Mouse (Mus musculus) liver, embryonic 16.5 days (tissue): ENCODE results near the gene Ptger3. TPM values are rescaled to one million over a fixed set of nuclear protein-coding genes. Genes with fewer than 3 reads are reported as not detected.
A peak's percentile ranks its signal among the peaks of the same experiment; 100 is the strongest.

ENCODE experiments used
- ATAC-seq: fragments of 200-750 bp; cut with Nextera tagmentation; 2 replicates; pipeline ENCODE4 v1.8.0; 2017; ENCODE audit warnings: low read depth, mild to moderate bottlenecking, moderate number of reproducible peaks, moderate library complexity
- H3K27ac ChIP-seq: fragments of 300-500 bp; sonication (generic); 2 replicates; pipeline ENCODE4 v1.5.1; 2014; ENCODE audit warnings: mild to moderate bottlenecking, low read length
- H3K27me3 ChIP-seq: fragments of 300-500 bp; sonication (generic); 2 replicates; pipeline ENCODE4 v1.6.1; 2014; ENCODE audit warnings: low read depth, low read length, mixed read lengths; ENCODE audit not compliant: control insufficient read depth, insufficient read depth
- H3K36me3 ChIP-seq: fragments of 300-500 bp; sonication (generic); 2 replicates; pipeline ENCODE4 v1.6.1; 2014; ENCODE audit warnings: mild to moderate bottlenecking; ENCODE audit not compliant: control insufficient read depth, insufficient read depth
- H3K4me1 ChIP-seq: fragments of 300-500 bp; sonication (generic); 2 replicates; pipeline ENCODE4 v1.6.1; 2014; ENCODE audit warnings: low read depth, low read length, mixed read lengths; ENCODE audit not compliant: control insufficient read depth
- H3K4me2 ChIP-seq: fragments of 300-500 bp; sonication (generic); 2 replicates; pipeline ENCODE4 v1.6.1; 2014; ENCODE audit warnings: low read depth, low read length, mixed read lengths
- H3K4me3 ChIP-seq: fragments of 300-500 bp; sonication (generic); 2 replicates; pipeline ENCODE4 v1.5.1; 2014; ENCODE audit warnings: low read depth, mild to moderate bottlenecking, low read length
- H3K9ac ChIP-seq: fragments of 300-500 bp; sonication (generic); 2 replicates; pipeline ENCODE4 v1.6.1; 2014; ENCODE audit warnings: low read depth, low read length
- H3K9me3 ChIP-seq: fragments of 300-500 bp; sonication (generic); replicated peaks from 2 replicates; pipeline ENCODE4 v1.6.1; 2016; ENCODE audit warnings: low read length; ENCODE audit not compliant: control insufficient read depth
- WGBS: fragments of 180-500 bp; shearing (Covaris S2); extraction: QIAGEN DNeasy Blood & Tissue Kit; methylation state at CpG from one replicate; pipeline ENCODE4 v1.1.7; 2014; ENCODE audit not compliant: insufficient replicate concordance; 5-methylcytosine and 5-hydroxymethylcytosine counted together
- polyA plus RNA-seq: library from polyadenylated mRNA; unstranded; fragments of >200 nt; fragmentation: Nextera tagmentation; extraction: Ambion mirVana; gene quantifications from 2 replicates; pipeline ENCODE4 v1.2.1, GENCODE M21; 2015

Gene Ptger3
- polyA plus RNA-seq, 1 experiment from 2014 or later = 2.7 TPM

- H3K27ac ChIP-seq = no peak overlapping the region
- H3K4me3 ChIP-seq = no peak overlapping the region
- no peaks in the 10 kb centered on the region for H3K9me3 ChIP-seq
- H3K9ac ChIP-seq = no peak overlapping the region
- H3K27me3 ChIP-seq = no peaks in the 10 kb centered on the region
- 0 out of 2 replicates have a peak, but pooled peaks have one; percentile 21 for ATAC-seq
- no peaks in the 10 kb centered on the region for H3K36me3 ChIP-seq
- no peaks in the 10 kb centered on the region for H3K4me1 ChIP-seq
- WGBS = 16% methylated on average over 3 of the region's 3 CpGs
- no peak overlapping the region for H3K4me2 ChIP-seq
These were observed 60.7 kb downstream of the Ptger3 start for GRCm38 (mm10) chr3:157627407-157627806.

DNA sequence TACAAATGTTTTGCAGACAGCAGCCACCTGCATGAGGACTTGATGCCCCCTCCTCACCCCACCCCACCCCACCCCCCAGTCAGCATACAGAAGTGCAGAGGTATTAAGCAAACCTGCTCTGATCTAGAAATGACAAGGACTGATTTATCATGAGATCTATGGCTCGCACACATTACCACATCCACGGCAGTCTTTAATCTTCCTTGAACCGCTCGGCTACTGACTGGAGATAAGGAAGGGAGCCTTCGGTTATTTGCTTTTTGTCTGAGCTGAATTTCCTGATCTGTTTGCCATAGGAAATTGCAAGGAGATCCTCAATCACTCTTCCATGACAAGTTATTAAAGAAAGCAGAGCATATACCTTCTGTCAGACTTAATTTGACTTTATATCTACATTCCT is 64.0 kb downstream of the Ptger3 start:
- H3K4me1 ChIP-seq = no peaks in the 10 kb centered on the region
- H3K9ac ChIP-seq = no peak overlapping the region
- 11% methylated on average over 5 of the region's 5 CpGs for WGBS
- no peak overlapping the region for H3K4me2 ChIP-seq
- H3K27me3 ChIP-seq = no peaks in the 10 kb centered on the region
- no peak overlapping the region for H3K27ac ChIP-seq
- H3K36me3 ChIP-seq = no peaks in the 10 kb centered on the region
- no peak for ATAC-seq
- no peak overlapping the region for H3K4me3 ChIP-seq
- H3K9me3 ChIP-seq = no peaks in the 10 kb centered on the region

GRCm38 (mm10) chr3:157631383-157631782 is 64.7 kb downstream of the Ptger3 start:
- WGBS = 17% methylated on average over 2 of the region's 2 CpGs
- H3K36me3 ChIP-seq = no peaks in the 10 kb centered on the region
- H3K27me3 ChIP-seq = no peaks in the 10 kb centered on the region
- no peak for ATAC-seq
- H3K9me3 ChIP-seq = no peaks in the 10 kb centered on the region
- H3K4me3 ChIP-seq = no peak overlapping the region
- no peak overlapping the region for H3K27ac ChIP-seq
- H3K4me1 ChIP-seq = no peaks in the 10 kb centered on the region
- H3K4me2 ChIP-seq = no peak overlapping the region
- H3K9ac ChIP-seq = no peak overlapping the region

DNA sequence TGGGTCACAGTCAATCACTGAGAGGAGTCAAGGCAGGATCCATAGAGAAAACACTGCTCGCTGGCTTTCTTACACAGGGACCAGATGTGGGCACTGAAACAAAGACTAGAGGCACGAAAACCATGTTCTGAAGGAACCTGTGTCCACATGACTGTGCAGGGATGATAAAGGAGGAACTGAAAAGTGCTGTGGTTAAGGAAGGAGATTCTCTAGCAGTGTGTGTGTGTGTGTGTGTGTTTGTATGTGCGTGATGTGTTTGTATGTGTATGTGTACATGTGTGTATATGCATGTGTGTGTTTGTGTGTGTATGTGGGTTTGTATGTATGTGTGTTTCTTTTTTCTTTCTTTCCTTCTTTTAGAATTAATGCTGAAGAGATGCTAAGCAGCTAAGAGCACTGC is 67.7 kb downstream of the Ptger3 start:
- no peak for ATAC-seq
- Histone ChIP-seq H3K4me1 (no peaks in the 10 kb centered on the region), H3K9me3 (no peaks in the 10 kb centered on the region), H3K4me2 (no peak overlapping the region), H3K27me3 (no peaks in the 10 kb centered on the region), H3K9ac (no peak overlapping the region), H3K4me3 (no peak overlapping the region), H3K36me3 (no peaks in the 10 kb centered on the region), H3K27ac (no peak overlapping the region)
- WGBS = 35% methylated on average over 3 of the region's 3 CpGs

GRCm38 (mm10) chr3:157635713-157636112 is 69.0 kb downstream of the Ptger3 start:
- Histone ChIP-seq H3K27ac (no peak overlapping the region), H3K27me3 (no peaks in the 10 kb centered on the region), H3K9me3 (no peaks in the 10 kb centered on the region), H3K9ac (no peak overlapping the region), H3K4me1 (no peaks in the 10 kb centered on the region), H3K4me2 (no peak overlapping the region), H3K36me3 (no peaks in the 10 kb centered on the region), H3K4me3 (no peak overlapping the region)
- ATAC-seq = no peak
- 53% methylated on average over 4 of the region's 4 CpGs for WGBS

DNA sequence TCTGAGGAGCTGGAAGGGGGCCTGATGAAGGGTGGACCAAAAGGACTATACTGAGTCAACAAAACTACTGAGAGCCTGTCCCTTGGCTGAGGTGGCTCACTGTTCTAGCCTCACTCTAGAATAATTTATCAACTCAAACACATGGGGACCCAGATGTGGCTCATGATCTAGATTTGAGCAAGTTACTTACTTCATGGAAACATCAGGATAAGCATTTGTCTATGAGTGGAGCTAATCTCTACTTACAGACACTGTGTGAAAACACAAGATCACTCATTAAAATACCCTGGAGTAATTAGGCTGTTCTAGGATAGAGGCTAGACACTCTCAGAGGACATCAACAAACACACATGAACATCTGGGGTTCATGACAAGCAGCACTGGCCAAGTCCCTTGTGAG is 70.2 kb downstream of the Ptger3 start:
- no peaks in the 10 kb centered on the region for H3K9me3 ChIP-seq
- H3K27ac ChIP-seq = no peak overlapping the region
- no peaks in the 10 kb centered on the region for H3K4me1 ChIP-seq
- no peak overlapping the region for H3K9ac ChIP-seq
- no peak overlapping the region for H3K4me2 ChIP-seq
- ATAC-seq = peak; percentile 77
- H3K27me3 ChIP-seq = no peaks in the 10 kb centered on the region
- H3K4me3 ChIP-seq = no peak overlapping the region
- no peaks in the 10 kb centered on the region for H3K36me3 ChIP-seq

DNA sequence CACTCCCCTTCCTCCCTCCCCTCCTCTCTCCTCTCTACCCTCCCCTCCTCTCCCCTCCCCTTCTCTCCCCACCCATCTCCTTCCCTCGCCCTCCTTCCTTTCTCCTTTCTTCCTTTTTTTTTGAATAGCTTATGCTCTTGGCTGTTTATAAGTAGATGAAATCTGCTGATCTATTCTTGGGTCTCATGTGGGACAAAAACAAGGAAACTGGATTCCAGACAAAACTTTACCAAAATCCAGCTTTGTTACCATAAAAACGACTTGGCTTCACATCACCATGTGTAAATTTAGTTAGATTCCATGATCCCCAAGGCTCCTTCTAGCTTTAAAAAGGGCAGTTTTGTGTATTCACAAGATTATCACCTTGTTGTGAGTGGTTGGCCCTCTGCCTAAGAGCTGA is 70.6 kb downstream of the Ptger3 start:
- WGBS = 31% methylated on average over 2 of the region's 2 CpGs
- Histone ChIP-seq H3K27me3 (no peaks in the 10 kb centered on the region), H3K9ac (no peak overlapping the region), H3K4me3 (no peak overlapping the region), H3K4me1 (no peaks in the 10 kb centered on the region), H3K4me2 (no peak overlapping the region), H3K9me3 (no peaks in the 10 kb centered on the region), H3K27ac (no peak overlapping the region), H3K36me3 (no peaks in the 10 kb centered on the region)
- ATAC-seq = no peak

DNA sequence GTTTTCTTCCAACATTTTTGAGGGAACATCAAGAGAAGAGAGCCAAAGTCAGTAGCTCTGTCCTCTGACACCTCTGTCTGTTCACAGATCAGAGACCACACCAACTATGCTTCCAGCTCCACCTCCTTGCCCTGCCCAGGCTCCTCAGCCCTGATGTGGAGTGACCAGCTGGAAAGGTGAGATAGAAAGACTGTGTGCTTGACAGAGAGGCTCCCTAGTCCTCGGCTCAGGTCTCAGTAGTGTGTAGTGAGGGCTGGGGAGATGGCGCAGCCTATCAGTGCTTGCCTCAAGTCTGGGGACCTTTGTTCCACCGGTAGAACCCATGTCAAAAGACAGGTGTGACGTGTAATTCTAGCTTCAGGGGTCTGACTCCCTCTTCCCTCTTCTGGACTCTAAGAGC is 74.9 kb downstream of the Ptger3 start:
- ATAC-seq = peak; percentile 25; the same call in 1 of the 2 replicates
- WGBS = 75% methylated on average over 4 of the region's 4 CpGs
- no peaks in the 10 kb centered on the region for H3K27me3 ChIP-seq
- no peak overlapping the region for H3K27ac ChIP-seq
- no peaks in the 10 kb centered on the region for H3K4me1 ChIP-seq
- no peak overlapping the region for H3K4me3 ChIP-seq
- no peak overlapping the region for H3K9ac ChIP-seq
- H3K36me3 ChIP-seq = no peaks in the 10 kb centered on the region
- no peaks in the 10 kb centered on the region for H3K9me3 ChIP-seq
- H3K4me2 ChIP-seq = no peak overlapping the region

- Histone ChIP-seq H3K4me3 (no peak overlapping the region), H3K36me3 (no peaks in the 10 kb centered on the region), H3K27ac (no peak overlapping the region), H3K4me1 (no peaks in the 10 kb centered on the region), H3K9ac (no peak overlapping the region), H3K4me2 (no peak overlapping the region), H3K27me3 (no peaks in the 10 kb centered on the region), H3K9me3 (no peaks in the 10 kb centered on the region)
- no peak for ATAC-seq
- WGBS = 73% methylated on average over 7 of the region's 7 CpGs
These were observed 94.9 kb downstream of the Ptger3 start for GRCm38 (mm10) chr3:157661622-157662021.
